Mouse (Mus musculus): ENCODE measurements around the gene March6.

- TF ChIP-seq POLR2A (IDR thresholded peaks at IDR 0.05; ENCODE audit: control insufficient read depth, extremely low read depth, insufficient read depth, low read length, poor library complexity) (no peak), CTCF (IDR thresholded peaks at IDR 0.05; ENCODE audit: borderline replicate concordance, control insufficient read depth, extremely low read depth, insufficient read depth, low read length, poor library complexity) (no peak)
Measured at GRCm38 (mm10) chr15:31436811-31437210, 94.0 kb downstream of the March6 start.
